Mouse (Mus musculus) brain, embryonic 18.5 days (tissue): ENCODE data around the gene Wwc1.
A peak's percentile ranks its signal among the peaks of the same experiment; 100 is the strongest.

Source experiments
- DNase-seq: peaks from one replicate; pipeline ENCODE4 v3.0.0-alpha.2; 2012; ENCODE audit warnings: low read depth, low spot score

Wwc1 gene

DNA sequence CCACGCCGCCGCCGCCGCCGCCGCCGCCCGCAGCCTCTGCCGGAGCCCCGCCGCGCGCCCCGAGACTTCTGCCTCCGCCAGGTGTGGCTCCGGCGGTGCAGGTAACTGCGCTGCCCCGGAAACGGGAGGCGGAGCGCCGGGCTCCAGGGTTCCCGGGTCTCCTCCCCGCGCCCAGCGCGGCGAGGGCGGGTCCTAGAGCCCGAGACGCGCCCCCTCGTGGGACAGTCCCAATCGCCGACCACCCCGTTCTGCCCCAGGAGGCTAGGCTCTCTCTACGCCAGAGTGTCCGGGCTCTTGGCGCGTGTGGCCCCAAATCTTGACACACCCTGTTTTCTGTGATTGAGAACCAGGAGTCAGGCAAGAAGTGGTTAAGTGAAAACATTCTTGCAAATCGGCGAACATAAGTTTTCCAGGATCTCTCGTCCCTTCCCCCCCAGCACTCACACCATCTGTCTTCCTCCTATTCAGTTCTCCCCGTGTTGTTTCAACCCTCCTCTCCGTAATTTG is at the start of gene Wwc1:
TSS of gene Wwc1 (minus strand) at position 117 of the 507 bp plus-strand sequence.
- peak; percentile 67 for DNase-seq

DNA sequence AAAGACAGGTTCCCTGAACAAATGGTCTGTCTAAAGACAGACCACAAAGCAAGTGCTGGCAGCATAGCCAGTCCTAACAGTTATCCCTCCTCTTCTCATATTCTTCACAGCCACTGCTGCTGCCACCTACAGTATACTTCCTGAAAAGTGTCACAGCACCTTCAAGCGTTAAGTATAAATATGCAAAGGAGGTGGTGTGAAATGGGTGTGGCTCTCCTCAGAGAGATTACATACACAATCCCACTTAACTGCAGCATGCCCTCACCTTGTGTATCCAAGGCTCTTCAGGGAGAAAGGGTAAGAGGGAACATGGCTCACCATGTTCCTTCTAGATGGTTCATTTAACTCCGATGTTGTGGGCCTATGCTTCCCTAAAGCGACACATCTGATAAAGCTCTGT is 39.7 kb upstream of the Wwc1 start:
- no peak for DNase-seq

DNA sequence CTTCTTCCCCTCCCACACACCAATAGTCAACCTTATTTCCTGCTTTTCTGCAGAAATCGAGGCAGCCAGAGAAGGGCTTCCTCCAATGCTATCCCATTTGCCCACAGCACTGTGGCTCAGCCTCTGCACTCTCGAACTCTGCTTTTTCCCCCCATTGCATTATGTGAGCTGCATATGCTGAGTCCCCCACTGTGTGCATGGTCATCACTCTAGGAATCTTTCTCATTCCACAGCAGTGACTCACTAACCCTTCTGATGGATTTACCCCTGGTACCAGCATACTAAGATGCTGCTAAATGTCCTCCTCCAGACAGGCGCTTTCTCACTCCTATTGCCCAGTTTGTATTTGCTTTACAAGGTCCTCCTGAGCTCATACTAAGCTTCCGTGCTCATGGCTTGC is 32.9 kb upstream of the Wwc1 start:
- no peak for DNase-seq

DNA sequence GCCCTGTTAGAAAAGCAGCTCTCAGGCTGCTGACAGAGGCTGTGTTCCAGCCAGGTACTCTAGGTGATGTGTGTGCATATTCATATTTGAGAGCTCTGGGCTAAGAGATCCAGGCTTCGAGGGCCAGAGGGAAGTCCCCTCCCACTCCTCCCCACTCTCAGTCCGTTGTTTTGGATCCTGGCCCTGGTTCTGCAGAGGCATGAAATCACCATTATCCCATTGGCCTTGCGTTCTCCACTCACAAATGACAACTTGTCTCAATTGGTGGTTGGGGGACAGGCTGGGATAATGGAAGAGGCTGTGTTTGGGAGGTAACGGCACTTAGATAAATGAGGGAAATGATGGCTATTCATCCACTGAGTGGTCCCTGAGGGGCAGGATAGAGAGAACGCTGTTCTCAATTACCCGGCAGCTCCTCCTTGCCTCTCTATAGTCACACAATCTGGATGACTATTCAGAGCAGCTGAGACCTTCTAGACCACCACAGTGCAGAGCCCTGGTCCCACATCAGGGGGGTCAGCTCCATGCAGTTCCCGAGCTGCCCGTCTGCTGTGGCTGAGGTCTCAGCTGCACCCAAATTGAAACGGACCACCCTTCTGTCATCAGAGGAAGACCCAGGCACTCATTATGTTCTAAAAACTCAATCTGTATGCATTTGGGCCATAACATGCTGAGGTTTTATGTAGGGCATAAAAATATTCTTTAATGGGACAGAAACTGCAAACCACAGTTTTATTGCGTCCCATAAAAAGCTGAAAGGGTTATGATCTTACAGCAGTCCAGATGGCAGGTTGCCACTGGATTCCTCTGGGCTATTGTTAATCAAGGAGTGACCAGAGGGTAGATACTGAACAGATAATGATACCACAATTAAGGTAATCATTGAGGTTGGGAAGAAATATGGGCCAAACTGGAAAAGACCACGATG is 29.2 kb upstream of the Wwc1 start:
- no peak for DNase-seq

DNA sequence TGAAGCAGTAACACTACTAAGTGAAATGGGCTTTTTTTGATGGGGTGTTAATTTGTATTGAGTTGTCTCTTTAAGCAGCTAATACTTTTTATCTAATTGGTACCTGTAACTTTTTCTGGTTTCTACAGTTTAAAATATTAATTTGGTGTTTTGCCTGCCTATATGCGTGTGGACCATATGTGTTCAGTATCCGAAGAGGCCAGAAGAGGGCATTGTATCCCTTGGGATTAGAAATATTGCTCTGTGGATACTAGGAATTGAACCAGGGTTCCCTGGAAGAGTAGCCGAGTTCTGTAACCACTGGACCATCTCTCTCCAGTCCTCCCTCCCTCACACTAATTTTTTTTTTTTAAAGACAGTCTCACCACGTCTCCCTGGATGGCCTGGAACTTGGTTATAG is 22.6 kb upstream of the Wwc1 start:
- DNase-seq = no peak

DNA sequence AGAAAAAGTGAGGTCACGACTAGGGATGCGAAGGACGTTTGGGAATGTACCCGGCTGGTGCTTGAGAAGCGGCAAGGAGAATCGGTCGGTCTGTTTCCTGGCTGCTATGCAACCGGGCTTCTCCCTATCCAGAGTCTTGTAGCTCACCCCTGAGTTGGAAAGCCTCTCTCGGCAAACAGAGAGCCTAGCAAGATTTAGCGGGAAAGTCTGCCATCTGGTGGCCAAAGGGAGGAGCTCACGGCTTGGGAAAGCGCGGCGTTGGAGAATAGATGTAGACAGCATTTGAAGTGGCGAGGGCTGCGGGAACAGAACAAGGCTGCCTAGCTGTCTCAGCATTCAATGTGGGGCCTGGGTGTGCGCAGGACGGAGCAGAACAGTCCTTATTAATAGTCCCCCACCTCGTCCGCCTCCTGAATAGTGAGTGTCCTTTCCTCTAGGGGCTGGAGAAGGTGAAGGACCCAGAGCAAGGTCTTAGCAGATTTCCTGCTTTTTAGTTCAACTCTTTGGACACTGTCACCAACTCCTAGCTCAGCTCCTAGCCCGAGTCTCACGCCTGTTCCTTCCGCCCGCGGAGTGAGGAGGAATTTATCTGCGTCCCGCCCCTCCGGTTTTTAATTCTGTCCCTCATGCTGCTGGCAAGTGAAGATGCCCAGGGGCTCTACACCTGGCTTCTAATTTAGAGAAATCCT is 21.1 kb upstream of the Wwc1 start:
- peak; percentile 85 for DNase-seq

DNA sequence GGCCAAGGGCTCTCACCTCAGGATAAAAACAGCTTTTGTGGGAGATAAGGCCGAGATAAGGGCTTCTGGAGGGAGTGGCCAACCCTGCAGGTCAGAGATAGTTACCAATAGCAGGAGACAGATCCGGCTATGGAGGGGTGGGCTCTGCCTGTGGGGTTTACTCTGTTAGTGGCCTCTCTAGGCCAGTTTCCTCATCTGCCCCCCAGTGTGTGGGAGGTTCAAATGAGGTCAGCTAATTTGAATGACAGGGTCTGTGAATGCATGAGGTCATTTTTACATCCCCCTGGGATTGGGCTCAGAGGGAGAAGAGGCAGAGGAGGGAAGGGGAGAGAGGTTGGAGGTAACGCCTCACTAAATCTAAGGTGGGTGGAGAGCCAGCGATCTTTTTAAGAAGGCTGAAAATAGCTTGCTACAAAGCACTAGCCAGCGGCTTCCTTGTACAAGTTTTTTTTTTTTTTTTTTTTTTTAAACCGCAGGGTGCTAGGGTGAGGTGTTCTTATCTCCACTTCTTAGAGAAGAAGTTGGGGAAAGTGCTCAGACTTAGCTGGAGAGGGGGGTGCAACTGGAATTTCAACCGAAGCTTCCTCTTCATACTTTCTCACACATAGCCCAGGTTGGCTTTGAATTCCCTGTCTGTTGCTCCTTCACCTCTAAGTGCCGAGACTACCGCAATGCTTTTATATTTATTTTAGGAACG is 20.4 kb upstream of the Wwc1 start:
- no peak for DNase-seq

DNA sequence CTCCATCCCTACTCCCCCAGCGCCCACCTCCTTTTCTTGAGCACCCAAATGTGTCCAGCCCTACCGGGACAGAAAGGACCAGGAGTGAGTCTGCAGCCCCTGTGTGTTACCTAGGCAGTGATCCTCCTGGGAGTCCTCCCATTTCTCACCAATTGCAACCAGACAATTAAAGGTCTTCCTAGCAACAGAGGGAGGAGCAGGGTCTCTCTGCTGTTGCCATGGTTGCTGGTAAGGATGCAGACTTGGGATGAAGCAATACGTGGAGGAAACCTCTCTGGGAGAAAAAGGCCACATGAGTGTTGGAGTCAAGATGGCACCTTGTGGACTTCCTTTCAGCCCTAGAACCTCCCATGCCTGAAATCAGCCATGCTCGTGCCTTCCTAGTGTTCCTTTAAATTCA is 19.7 kb upstream of the Wwc1 start:
- DNase-seq = no peak

DNA sequence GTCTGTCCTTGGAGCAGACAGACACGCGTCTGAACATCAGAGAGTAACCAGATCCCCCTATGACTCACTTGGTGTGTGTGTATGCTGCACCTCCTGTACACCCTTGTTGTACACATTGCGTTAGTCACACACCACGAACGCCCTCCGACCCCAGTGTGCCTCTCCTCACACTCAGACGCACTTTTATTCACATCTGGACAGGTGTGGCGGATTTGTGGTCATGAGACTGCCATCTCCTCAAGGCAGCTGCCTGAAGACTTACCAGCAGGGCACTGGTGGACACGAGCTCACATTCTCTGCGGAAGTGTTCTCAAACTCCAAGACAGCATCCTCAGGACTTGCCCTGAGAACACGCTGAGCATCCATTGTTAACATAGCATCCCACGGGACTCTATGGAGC is 17.7 kb upstream of the Wwc1 start:
- DNase-seq = no peak

DNA sequence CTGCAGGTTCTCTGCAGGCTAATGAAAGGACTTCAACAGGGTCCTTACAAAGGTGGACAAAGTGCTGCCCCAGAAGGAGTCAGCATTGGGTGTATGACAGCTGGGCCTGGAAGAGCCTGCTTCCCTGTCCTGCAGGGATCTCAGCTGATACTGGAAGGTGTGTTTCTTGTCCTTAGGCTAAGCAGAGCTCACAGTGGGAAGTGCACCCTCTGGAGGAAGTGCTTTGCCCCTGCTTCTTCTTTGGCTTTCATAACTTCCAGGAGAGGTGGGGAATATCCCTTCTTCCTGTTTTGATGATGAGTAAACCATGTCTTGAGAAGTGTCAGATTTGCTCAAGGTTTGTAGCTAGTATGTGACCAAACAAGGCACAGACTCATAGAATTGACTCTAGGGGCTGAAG is 15.0 kb upstream of the Wwc1 start:
- DNase-seq = no peak

DNA sequence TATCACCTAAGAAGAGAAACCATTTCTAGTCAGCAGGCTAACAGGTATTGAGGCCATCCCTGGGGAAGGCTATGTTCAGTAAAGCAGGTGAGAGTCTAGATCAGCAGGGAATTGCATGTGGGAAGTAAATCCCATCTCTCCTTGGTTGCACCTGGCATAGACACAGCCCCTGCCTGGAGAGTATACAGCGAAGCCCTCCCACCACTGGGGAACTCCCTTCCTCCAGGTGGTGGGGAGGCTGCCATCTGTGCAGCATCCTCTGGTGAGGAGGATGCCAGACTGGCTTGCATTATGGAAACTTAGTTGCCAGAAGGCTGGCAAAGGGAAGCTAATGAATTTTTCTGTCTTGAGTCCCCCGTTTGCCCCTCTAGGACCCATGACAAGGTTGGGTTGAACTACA is 11.5 kb upstream of the Wwc1 start:
- DNase-seq = no peak

DNA sequence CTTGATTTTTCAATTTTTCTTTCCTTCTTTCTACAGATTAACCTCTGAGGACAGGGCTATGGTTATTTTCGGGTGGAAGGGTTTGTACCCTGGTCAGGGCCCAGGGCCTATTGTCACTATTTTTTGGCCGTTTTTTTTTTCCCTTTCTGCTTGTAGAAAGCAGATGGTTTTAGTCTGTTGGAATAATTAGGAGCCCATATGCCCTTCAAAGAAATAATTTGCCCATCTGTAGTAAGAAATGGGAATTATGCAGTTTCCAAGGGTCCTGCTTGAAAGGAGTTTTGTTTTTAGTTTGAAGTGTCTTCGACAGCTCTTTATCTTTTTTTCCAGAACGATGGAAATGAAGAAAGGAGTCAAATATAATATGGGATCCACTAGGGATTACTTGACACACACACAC is 9.6 kb upstream of the Wwc1 start:
- DNase-seq = no peak

DNA sequence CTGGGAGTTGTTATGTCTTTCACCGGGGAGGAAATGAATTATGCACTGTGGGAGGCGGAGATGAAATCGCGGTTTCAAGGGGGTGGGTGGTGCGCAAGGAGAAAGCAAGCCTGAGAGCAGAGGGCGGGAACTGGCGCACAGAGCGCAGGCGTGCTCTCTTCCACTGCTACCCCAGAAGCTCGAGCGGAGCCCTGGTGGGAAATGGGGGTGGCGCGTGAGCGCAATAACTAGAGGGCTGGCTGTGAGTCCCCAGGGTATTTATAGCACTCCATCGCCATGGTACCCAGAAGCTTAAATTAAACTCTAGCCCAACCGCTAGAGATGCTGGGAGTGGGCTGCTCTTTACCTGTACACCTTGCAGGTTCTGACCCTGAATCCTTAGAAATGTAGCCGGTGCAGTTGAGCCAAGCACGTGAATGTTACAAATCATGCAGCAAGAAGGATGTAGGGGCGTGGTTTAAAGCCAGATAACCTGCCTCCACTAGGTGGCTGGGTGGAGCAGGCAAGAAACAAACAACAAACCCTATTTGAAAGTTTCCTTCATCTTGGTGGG is 5.6 kb upstream of the Wwc1 start:
- peak; percentile 52 for DNase-seq

DNA sequence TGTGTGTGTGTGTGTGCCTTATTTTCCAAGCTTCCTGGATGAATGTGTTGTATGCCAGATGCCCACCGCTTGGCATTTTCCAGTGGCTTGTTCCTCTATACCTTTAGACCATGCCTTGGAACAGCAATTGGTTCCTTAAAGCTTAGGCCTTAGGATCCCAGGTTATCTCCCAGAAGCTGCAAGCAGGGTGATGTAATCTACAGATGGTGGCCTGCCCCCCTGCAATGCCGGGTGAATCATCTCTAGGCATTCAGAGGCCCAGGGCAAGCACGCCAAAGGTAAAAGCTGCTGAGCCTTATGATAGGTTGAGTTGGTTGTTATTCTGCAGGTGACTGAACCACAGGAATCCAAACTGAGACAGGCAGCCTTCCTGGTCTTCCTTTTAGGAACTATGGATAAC is 2.4 kb upstream of the Wwc1 start:
- DNase-seq = no peak

DNA sequence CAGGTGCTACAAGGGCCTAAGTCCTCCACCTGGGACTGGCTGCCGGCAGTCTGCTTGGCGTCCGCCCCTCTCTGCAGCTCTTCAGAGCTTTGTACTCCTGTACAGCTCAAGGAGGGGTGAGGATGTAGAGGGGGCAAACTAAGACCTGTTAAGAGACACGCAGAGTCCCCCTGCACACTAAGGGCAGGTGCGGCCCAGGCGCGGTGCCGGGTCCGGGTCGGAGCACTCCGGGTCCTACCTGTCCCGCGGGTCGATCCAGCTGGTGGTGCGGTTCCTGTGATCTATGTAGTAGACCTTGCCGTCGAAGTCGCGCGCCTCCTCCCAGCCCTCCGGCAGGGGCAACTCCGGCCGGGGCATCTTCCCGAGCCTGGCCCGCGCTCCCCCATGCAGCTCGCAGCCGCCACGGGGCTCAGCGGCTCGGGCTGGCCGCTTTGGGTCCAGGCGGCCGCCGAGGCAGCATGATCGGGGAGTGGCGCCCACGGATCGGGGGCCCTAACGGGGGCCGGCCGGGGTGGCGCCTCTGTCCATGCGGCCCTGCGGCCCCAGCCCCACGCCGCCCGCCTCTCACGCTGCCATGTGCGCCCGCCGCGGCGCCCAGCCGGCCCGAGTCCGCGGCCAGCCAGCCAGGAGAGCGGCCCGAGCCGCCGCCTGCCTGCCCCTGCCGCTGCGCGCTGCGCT is 455 bp downstream of the Wwc1 start:
- no peak for DNase-seq

DNA sequence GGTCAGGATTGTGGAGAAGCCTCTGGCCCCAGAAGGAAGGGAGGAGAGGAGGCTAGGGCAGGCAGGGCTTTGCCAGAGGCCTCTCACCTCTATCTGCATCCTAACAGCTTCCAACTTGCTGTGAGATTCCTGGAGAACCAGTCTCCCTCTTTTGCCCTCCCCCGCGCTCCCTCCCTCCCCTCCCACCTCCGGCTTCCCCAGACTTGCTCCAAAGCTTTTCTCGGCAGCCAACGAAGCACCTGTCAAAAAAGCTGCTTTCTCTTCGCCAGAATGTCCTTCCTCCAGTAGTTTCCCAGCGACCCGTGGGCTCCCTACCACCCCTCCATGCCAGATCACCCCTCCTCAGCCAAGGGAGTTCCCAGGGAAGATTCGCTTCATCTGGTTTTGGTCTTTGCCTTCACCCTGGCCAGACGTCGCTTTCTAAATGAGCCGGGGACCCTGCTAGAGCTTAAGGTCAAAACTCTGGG is 1.0 kb downstream of the Wwc1 start:
- DNase-seq = no peak

DNA sequence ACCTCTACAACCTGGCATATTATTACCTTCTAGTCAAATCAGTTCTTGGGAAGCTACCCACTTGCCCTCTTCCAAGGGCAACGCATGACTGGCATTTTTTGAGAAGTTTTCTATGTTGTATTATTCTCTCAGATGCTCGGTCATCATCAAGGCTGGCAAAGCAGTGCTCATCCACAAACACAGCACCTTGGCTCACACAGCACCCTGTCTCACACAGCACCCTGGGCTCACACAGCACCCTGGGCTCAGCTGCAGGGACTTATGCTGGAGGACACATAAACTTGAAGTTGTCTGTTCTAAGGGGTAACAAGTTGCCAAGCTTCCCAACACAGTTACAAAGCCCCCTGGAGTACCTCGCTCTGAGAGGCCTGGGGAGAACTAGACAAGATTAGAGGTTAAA is 2.5 kb downstream of the Wwc1 start:
- no peak for DNase-seq

DNA sequence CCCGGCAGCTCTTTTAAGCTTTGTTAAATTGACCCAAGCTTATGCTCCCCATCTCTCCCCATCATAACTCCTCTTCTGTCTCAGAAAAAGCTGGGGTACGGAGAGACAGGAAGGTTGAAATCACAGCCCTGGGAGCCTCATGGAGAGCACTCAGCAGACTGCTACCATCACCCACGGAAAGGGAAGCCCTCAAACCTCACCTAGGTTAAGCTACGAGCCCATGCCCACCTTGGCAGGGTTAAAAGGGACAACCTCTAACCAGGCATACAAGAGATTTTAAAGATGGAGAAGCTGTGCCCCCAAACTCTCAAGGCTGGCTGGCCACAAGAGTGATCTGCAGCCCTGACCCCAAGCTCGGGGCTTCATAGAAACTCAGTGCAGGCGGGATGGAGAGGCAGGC is 3.2 kb downstream of the Wwc1 start:
- no peak for DNase-seq

DNA sequence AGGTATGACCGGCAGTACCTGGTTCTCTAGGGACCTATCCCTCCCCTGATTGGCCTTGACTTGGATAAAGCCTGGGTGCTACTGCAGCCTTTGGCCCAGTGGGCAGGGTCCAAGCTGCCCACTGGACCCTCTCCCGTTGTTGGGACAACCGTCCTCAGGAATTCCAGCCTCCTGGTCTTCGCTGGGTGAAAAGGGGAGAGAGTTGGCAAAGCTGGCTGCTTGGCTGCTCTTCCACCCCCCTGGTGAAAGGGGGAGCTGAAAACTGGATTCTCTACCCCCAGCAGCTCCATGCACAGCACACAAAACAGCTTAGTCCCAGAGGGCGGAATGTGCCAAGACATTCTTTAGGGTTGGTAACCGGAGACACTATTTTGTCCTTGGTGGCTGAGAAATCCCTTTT is 3.8 kb downstream of the Wwc1 start:
- DNase-seq = no peak

DNA sequence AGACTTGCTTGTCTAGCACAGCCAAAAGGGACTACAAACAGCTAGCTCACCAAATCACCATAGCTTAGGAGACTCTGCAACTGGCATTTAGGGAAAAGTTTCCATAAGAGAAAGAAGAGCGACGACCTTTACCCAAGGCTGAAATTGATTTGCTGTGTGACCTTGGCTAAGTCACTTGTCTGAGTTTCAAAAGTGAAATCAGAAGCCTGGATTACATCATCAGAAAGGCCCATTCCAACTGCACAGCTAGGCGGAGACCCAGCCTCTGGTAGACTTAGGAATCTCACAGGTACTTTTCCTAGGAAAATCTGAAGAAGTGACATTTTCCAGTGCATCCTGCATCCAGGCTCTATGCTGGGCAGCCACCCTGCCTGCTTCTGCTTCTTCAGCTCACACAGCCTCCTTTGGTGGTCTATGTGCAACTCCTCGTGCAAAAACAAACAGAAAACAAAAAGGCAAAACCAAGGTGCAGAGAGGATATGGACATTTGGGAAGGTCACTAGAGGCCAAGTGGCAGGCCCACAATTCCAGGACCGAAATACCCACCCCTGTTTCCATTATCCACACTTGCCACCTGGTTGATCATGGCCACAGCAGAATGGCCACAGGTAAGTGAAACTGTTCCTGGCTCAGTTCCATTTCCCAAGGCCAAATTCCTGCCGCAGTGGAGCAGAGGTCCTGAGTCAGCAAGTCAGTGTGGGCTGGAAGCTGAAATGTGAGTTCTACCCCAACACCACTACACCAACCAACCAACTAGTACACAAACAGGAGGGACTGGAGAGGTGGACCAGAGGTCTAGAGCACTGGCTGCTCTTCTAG is 5.5 kb downstream of the Wwc1 start:
- DNase-seq = no peak
